Mouse (Mus musculus) forebrain, postnatal 0 days (tissue): ENCODE data around the gene 1700029H14Rik. TPM values are rescaled to one million over a fixed set of nuclear protein-coding genes. Genes with fewer than 3 reads are reported as not detected.

Experiments
- ATAC-seq: fragments of 200-750 bp; cut with Nextera tagmentation; 2 replicates; pipeline ENCODE4 v1.8.0; 2017; ENCODE audit warnings: mild to moderate bottlenecking, moderate library complexity
- DNase-seq: peaks from one replicate; pipeline ENCODE4 v3.0.0-alpha.2; 2015
- H3K27ac ChIP-seq: fragments of 300-500 bp; sonication (generic); 2 replicates; pipeline ENCODE4 v1.5.1; 2014; ENCODE audit warnings: low read depth, mild to moderate bottlenecking, antibody characterized with exemption, low read length, moderate library complexity, mixed read lengths
- H3K27me3 ChIP-seq: fragments of 300-500 bp; sonication (generic); 2 replicates; pipeline ENCODE4 v1.6.1; 2014; ENCODE audit warnings: mild to moderate bottlenecking, low read length, mixed read lengths; ENCODE audit not compliant: insufficient read depth
- H3K36me3 ChIP-seq: fragments of 300-500 bp; sonication (generic); 2 replicates; pipeline ENCODE4 v1.6.1; 2014; ENCODE audit warnings: mild to moderate bottlenecking, moderate library complexity; ENCODE audit not compliant: insufficient read depth
- H3K4me1 ChIP-seq: fragments of 300-500 bp; sonication (generic); 2 replicates; pipeline ENCODE4 v1.6.1; 2014; ENCODE audit warnings: antibody characterized with exemption; ENCODE audit not compliant: insufficient read depth
- H3K4me2 ChIP-seq: fragments of 300-500 bp; sonication (generic); 2 replicates; pipeline ENCODE4 v1.6.1; 2014; ENCODE audit warnings: low read depth, mild to moderate bottlenecking, moderate library complexity
- H3K4me3 ChIP-seq: fragments of 300-500 bp; sonication (generic); 2 replicates; pipeline ENCODE4 v1.5.1; 2014; ENCODE audit warnings: low read depth, low read length, mixed read lengths
- H3K9ac ChIP-seq: fragments of 300-500 bp; sonication (generic); 2 replicates; pipeline ENCODE4 v1.6.1; 2014; ENCODE audit warnings: mild to moderate bottlenecking
- H3K9me3 ChIP-seq: fragments of 300-500 bp; sonication (generic); 2 replicates; pipeline ENCODE4 v1.6.1; 2016; ENCODE audit warnings: low read length
- CTCF ChIP-seq: sonication (generic); IDR thresholded peaks from 2 replicates; pipeline ENCODE4 v1.5.1; 2016; ENCODE audit warnings: antibody characterized with exemption, control low read depth, low read depth
- WGBS: fragments of 180-500 bp; shearing (Covaris S2); extraction: QIAGEN DNeasy Blood & Tissue Kit; methylation state at CpG from one replicate; pipeline ENCODE4 v1.1.7; 2014; 5-methylcytosine and 5-hydroxymethylcytosine counted together
- polyA plus RNA-seq: library from polyadenylated mRNA; unstranded; fragments of >200 nt; fragmentation: Nextera tagmentation; extraction: Ambion mirVana; gene quantifications from 2 replicates; pipeline ENCODE4 v1.2.1, GENCODE M21; 2015
- total RNA-seq: library from RNA; depleted of rRNA; stranded (reverse); fragments of >200 nt; gene quantifications from 2 replicates; pipeline ENCODE4 v1.2.3, GENCODE M21; 2014

Gene 1700029H14Rik
- total and polyA plus RNA-seq, 2 experiments from 2014 or later: 0.14 TPM; not detected in 1

DNA sequence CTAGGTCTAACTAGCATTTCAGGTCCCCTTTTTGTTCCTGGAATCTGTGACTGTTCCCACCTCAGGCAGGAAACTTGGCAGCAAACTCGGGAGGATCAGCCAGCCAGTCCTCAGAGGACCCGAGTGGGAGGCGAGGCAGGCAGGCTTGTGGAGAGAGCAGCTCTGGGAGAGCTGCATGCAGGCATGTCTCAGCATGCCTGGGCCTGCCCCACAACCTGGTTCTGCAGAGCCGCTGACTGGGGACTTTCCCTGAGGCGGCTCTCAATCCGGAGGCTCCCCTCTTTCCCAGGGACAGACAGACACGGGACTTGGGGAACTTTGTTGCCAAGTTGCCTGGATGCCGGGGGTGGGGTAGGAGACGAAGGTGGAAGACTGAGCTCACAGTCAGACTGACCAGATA, 13.4 kb downstream of the 1700029H14Rik start:
- ATAC-seq: no peak
- Histone ChIP-seq H3K27ac (no peak overlapping the region), H3K4me1 (no peaks in the 10 kb centered on the region), H3K9me3 (0 out of 2 replicates have a peak, but pooled peaks cover 5% of the 10 kb centered on the region), H3K4me3 (no peak overlapping the region), H3K4me2 (no peak overlapping the region), H3K9ac (no peak overlapping the region), H3K27me3 (no peaks in the 10 kb centered on the region), H3K36me3 (no peaks in the 10 kb centered on the region)
- no peak for TF ChIP-seq CTCF
- WGBS: 49% methylated on average over 9 of the region's 9 CpGs
- DNase-seq: no peak

DNA sequence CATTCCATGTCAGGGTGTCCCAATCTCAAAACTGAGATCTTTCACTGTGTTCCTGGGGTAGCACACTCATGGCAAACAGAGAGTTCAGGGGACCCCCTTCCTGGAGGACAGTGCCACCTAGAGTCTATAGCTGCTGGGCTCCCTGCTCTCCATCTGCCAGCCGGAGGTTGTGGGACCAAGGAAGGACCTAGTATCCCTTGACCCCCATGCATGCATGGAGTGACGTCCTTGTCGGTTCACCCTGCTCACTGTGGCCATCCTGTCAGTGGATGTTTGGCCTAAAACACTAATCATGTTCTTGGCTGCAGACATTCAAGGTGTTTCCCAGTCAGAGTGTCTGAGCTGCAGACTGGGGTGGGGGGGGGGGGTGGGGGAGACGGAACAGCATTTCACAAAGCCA, 14.0 kb downstream of the 1700029H14Rik start:
- Histone ChIP-seq H3K9ac (no peak overlapping the region), H3K4me2 (no peak overlapping the region), H3K4me1 (no peaks in the 10 kb centered on the region), H3K4me3 (no peak overlapping the region), H3K27me3 (no peaks in the 10 kb centered on the region), H3K36me3 (no peaks in the 10 kb centered on the region), H3K9me3 (0 out of 2 replicates have a peak, but pooled peaks cover 5% of the 10 kb centered on the region), H3K27ac (no peak overlapping the region)
- DNase-seq: peak; percentile 33
- 46% methylated on average over 4 of the region's 4 CpGs for WGBS
- TF ChIP-seq CTCF: peak; percentile 65
- ATAC-seq: no peak

DNA sequence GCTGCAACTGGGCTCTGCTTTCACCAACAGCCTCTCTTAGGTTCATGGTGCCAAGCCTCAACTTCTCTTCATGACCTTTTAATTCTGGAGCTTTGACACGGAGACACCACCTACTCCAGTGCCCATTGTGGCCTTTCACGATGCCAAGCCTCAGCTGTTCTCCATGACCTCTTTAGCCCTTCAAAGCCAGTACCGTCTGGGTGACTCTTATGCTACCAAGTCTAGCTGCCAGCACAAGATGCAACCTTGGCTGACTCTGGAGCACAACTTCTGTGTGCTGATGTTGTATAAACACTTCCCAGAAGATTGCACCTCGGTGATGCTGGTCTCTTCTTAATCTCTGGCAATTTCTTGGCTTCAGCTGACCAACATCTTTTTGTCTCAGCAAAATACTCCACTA, 15.8 kb downstream of the 1700029H14Rik start:
- no peak for ATAC-seq
- whole genome bisulfite sequencing: 84% methylated on average over 4 of the region's 4 CpGs
- no peak for TF ChIP-seq CTCF

GRCm38 (mm10) chr8:13541526-13541925, 20.7 kb downstream of the 1700029H14Rik start:
- H3K9me3 ChIP-seq: 0 out of 2 replicates have a peak, but pooled peaks cover 5% of the 10 kb centered on the region

More for the DNA sequence above, 15.8 kb downstream of the 1700029H14Rik start:
- Histone ChIP-seq H3K36me3 (no peaks in the 10 kb centered on the region), H3K4me1 (no peaks in the 10 kb centered on the region), H3K4me2 (no peak overlapping the region), H3K27ac (no peak overlapping the region), H3K9me3 (0 out of 2 replicates have a peak, but pooled peaks cover 5% of the 10 kb centered on the region), H3K4me3 (no peak overlapping the region), H3K27me3 (no peaks in the 10 kb centered on the region), H3K9ac (no peak overlapping the region)
- DNase-seq: no peak

GRCm38 (mm10) chr8:13540122-13540521, 22.1 kb downstream of the 1700029H14Rik start:
- TF ChIP-seq CTCF: no peak
- Histone ChIP-seq H3K9ac (no peak overlapping the region), H3K4me2 (no peak overlapping the region), H3K27me3 (no peaks in the 10 kb centered on the region), H3K27ac (no peak overlapping the region), H3K4me3 (no peak overlapping the region), H3K9me3 (no peaks in the 10 kb centered on the region), H3K36me3 (no peaks in the 10 kb centered on the region), H3K4me1 (peaks cover 5% of the 10 kb centered on the region; the same call in 1 of the 2 replicates)
- DNase-seq (no peak), ATAC-seq (no peak)
- 91% methylated on average over 5 of the region's 5 CpGs for WGBS

More at GRCm38 (mm10) chr8:13541526-13541925, 20.7 kb downstream of the 1700029H14Rik start:
- no peak overlapping the region for H3K9ac ChIP-seq
- no peak for DNase-seq
- ATAC-seq: no peak
- no peak overlapping the region for H3K4me2 ChIP-seq
- no peak overlapping the region for H3K4me3 ChIP-seq
- WGBS: 66% methylated on average over 5 of the region's 5 CpGs
- H3K27ac ChIP-seq: no peak overlapping the region
- TF ChIP-seq CTCF: no peak
- peaks cover 5% of the 10 kb centered on the region; the same call in 1 of the 2 replicates for H3K4me1 ChIP-seq
- no peaks in the 10 kb centered on the region for H3K36me3 ChIP-seq
- no peaks in the 10 kb centered on the region for H3K27me3 ChIP-seq

DNA sequence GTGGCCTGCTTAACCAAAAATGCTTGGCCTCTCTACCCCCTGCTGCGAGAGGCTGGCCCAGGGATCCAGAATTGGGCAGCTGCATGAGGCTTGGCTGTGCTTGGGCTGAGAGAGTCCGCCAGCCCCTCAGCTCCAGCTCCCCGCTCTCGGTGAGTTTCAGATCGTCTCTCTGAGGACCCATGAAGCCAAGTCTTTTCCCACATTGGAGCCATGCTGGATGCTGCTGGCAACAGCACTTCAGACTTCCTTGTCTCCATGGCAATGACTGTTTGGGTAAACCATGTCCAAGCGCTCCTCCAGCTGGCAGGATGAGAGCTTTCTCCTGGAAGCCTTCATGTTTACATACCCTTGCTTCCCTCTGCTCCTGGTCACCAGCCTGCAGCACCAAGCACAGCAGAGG, 23.4 kb downstream of the 1700029H14Rik start:
- Histone ChIP-seq H3K27me3 (no peaks in the 10 kb centered on the region), H3K9ac (no peak overlapping the region), H3K4me1 (peaks cover 5% of the 10 kb centered on the region; the same call in 1 of the 2 replicates), H3K27ac (peak overlapping the region; percentile 40; the same call in 1 of the 2 replicates), H3K9me3 (no peaks in the 10 kb centered on the region), H3K36me3 (no peaks in the 10 kb centered on the region), H3K4me2 (no peak overlapping the region), H3K4me3 (no peak overlapping the region)
- ATAC-seq (peak; percentile 93), DNase-seq (peak; percentile 85)
- TF ChIP-seq CTCF: peak; percentile 27; the same call in 1 of the 2 replicates
- 41% methylated on average over 6 of the region's 6 CpGs for WGBS

GRCm38 (mm10) chr8:13537102-13537501, 25.2 kb downstream of the 1700029H14Rik start:
- WGBS: 50% methylated on average over 2 of the region's 2 CpGs
- Histone ChIP-seq H3K4me2 (no peak overlapping the region), H3K9ac (no peak overlapping the region), H3K9me3 (no peaks in the 10 kb centered on the region), H3K27me3 (no peaks in the 10 kb centered on the region), H3K27ac (no peak overlapping the region), H3K4me1 (peaks cover 5% of the 10 kb centered on the region; the same call in 1 of the 2 replicates), H3K4me3 (no peak overlapping the region), H3K36me3 (no peaks in the 10 kb centered on the region)
- ATAC-seq: no peak
- DNase-seq: no peak
- TF ChIP-seq CTCF: no peak
